Mouse (Mus musculus) liver, embryonic 14.5 days (tissue): Measurements from ENCODE around the gene Gpr183.

Experiments used
- CTCF ChIP-seq: IDR thresholded peaks from 2 replicates; pipeline ENCODE4 v1.5.1; 2016; ENCODE audit warnings: antibody characterized with exemption, low read depth, control low read depth
- EP300 ChIP-seq: IDR thresholded peaks from 2 replicates; pipeline ENCODE4 v1.6.1; 2016; ENCODE audit warnings: antibody characterized with exemption, low read depth

DNA sequence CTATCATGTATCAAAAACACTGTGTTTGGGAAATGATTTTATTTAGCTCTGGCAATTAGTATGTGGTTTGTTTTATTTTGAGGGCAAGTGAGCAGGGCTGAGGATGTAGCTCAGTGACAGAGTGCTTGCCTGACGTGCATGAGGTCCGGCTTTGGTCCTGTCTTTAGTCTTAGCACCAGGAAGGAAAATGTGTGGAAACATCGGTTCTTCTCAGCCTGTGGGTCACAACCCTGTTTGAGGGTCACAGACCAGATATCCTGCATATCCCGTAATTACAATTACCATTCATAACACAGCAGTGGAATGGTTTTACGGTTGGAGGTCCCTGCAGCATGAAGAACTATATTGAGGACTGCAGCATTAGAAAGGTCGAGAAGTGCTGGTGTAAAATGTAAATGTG, 21.0 kb upstream of the Gpr183 start:
- TF ChIP-seq CTCF: no peak
- TF ChIP-seq EP300: no peak
